Mouse (Mus musculus): ENCODE measurements at regions not wholly inside any gene's neighbourhood (a gene's known extent, or its start where the extent isn't known, plus 50 kb on each side); places are given as distances from the start of the nearest gene placed in this dataset.

GRCm38 (mm10) chr8:116271238-116271637, 233.5 kb upstream of the Dynlrb2 start:
- TF ChIP-seq CTCF (IDR thresholded peaks at IDR 0.05; ENCODE audit: borderline replicate concordance, insufficient read depth, low read depth, low read length) (no peak), POLR2A (IDR thresholded peaks at IDR 0.05; ENCODE audit: borderline replicate concordance, insufficient read depth, low read length) (no peak)

Data from cerebellum, adult 2 months (tissue).